Mouse (Mus musculus) liver, adult 10 weeks (tissue): ENCODE data around the gene Olfr853. TPM values are rescaled to one million over a fixed set of nuclear protein-coding genes. Genes with fewer than 3 reads are reported as not detected.

Source experiments
- polyA plus RNA-seq: library from polyadenylated mRNA; stranded (reverse); fragments of 350-450 nt; fragmentation: Illumina TruSeq; extraction: RNeasy Lipid Tissue Mini Kit (QIAGEN cat#74804); gene quantifications from one replicate; pipeline ENCODE4 v1.2.3, GENCODE M21; 2014; ENCODE audit warnings: low read depth, low replicate concordance

The Olfr853 gene
- polyA plus RNA-seq, result not detected

GRCm38 (mm10) chr9:19540976-19541375, at the start of gene Olfr853:
Gene Olfr853, minus strand, starts transcription at chr9:19541076.

GRCm38 (mm10) chr9:19582317-19582716, 41.4 kb upstream of the Olfr853 start, which contains the start of gene Olfr855:
Gene Olfr855, plus strand, starts transcription at chr9:19582617.

GRCm38 (mm10) chr9:19567282-19567681, 26.4 kb upstream of the Olfr853 start, which contains the start of gene Olfr854:
Gene Olfr854, minus strand, starts transcription at chr9:19567382.

GRCm38 (mm10) chr9:19492995-19493394, 47.9 kb downstream of the Olfr853 start, which contains the start of gene Olfr851:
Gene Olfr851, plus strand, starts transcription at chr9:19493295.

Other genes with a start within 250 kb of the Olfr853 start
- gene Olfr844, start 224.7 kb downstream of the Olfr853 start, polyA plus RNA-seq, result not detected
- gene Olfr845, start 204.6 kb downstream of the Olfr853 start, polyA plus RNA-seq, result not detected
- not detected for gene Olfr846, start 177.1 kb downstream of the Olfr853 start, polyA plus RNA-seq
- gene Olfr847, start 162.4 kb downstream of the Olfr853 start, polyA plus RNA-seq, result not detected
- gene Olfr849, start 100.8 kb downstream of the Olfr853 start, polyA plus RNA-seq, result not detected
- not detected for gene Olfr850, start 62.8 kb downstream of the Olfr853 start, polyA plus RNA-seq
- not detected for gene Olfr851, start 47.8 kb downstream of the Olfr853 start, polyA plus RNA-seq
- not detected for gene Olfr854, start 26.3 kb upstream of the Olfr853 start, polyA plus RNA-seq
- not detected for gene Olfr855, start 41.5 kb upstream of the Olfr853 start, polyA plus RNA-seq
- gene Zfp317, start 81.0 kb upstream of the Olfr853 start, polyA plus RNA-seq, result 16.1 TPM
- not detected for gene Olfr857, start 168.4 kb upstream of the Olfr853 start, polyA plus RNA-seq
- not detected for gene Olfr58, start 239.2 kb upstream of the Olfr853 start, polyA plus RNA-seq